Mouse (Mus musculus) CD4-positive helper T cell, adult 2 months (primary cell): Measurements from ENCODE around the gene Cdca8.
"Not testable (repeated sequence)": the region's sequence is repeated elsewhere in the genome, so short reads cannot be mapped to it uniquely, and the experiment has no call there.

Source experiments
- DNase-seq: peaks from one replicate; pipeline ENCODE4 v3.0.0-alpha.2; 2012; ENCODE audit warnings: low read depth, missing footprints, low spot score

The Cdca8 gene

DNA sequence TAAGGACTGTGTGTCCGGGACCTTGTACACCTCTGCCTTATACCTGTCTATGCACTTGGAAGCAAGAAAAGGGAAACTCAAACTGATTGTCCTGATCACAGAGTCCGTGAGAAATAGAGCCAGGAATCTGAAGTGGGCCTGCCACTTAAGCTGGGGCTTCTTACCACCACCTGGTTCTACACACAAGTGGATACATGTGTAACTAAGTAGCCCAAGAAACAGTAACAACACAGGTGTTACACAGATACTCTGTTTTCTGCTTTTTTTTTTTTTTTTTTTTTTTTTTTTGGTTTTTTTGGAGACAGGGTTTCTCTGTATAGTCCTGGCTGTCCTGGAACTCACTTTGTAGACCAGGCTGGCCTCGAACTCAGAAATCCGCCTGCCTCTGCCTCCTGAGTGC is at the start of gene Cdca8:
Gene Cdca8, minus strand, starts transcription at position 101 of the 400 bp plus-strand sequence.
- DNase-seq: not testable (repeated sequence)

DNA sequence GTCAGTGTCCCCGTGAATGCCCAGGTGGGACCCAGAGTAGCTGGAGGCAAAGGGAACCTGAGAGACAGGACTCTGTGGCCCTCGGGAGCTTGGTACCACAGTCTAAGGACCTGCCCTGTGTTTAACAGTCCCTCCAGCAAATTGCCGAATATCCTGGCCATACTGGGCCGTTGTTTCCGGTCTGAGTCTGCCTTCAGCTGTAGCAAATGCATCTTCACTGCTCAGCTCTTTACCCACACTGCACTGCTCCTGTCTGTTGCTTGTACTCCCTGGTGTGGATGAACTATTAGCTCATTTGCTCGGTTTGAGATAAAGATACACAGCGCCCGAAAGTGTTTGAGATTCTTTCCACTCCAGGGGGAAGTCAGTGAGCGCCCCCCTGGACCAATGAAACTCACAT is 49.3 kb upstream of the Cdca8 start:
- no peak for DNase-seq

DNA sequence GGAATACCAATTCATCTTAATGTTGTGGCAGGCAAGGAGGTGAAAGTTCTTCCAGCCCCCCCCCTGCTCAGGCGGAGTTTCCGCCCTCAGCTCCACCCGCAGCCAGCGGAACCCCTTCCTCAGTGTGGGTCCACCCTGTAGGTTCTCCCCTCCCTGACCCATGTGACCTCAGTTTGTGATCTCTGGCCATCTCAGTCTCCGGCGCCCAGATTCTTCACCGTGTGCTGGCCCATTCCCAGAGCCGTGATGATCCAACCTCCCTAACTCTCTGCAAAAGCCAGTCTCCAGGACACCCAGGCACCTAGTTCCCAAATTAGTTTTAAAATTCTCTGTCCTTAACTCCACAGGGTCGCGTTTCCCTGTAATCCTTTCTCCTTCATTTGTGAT is 48.6 kb upstream of the Cdca8 start:
- no peak for DNase-seq

DNA sequence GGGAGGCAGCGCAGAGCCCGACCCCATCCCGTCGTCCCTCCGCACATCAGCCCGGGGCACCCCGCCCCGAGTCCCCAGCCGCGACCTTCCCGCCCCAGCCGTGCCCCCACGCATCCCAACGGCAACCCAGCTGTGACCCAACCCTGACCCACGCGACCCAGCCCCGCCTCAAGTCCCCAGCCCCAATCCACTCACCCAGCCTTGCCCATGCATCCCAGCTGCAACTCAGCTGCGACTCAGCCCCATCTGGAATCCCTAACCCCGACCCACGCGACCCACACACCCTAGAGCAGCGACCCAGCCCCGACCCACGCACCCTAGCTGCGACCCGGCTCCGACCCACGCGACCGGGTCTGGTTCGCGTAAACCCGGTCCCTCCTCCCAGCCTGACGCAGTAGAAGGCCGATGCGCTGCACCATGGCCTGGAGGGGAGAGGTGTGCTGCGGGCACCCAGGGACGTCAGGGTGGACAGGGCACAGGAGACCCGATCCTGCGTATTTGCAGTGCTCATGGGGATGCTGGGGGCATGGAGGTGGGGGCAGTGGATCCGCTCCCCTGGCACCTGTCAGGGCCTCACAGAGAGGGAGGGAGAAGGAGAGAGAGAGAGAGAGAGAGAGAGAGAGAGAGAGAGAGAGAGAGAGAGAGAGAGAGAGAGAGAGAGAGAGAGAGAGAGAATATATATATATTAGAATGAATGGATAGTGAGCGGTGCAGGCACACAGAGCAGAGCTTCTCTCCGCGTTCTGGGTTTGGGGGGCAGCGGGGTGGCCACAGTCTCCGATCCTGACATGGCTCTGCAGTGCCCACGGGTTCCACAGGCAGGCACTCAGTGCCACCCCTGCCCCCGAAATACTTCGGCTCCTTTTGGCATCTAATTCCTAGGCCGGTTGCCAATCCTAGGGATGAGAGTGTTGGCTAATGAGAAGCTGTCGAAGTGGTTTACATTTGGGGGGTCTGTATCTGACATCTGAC is 47.9 kb upstream of the Cdca8 start:
- no peak for DNase-seq

DNA sequence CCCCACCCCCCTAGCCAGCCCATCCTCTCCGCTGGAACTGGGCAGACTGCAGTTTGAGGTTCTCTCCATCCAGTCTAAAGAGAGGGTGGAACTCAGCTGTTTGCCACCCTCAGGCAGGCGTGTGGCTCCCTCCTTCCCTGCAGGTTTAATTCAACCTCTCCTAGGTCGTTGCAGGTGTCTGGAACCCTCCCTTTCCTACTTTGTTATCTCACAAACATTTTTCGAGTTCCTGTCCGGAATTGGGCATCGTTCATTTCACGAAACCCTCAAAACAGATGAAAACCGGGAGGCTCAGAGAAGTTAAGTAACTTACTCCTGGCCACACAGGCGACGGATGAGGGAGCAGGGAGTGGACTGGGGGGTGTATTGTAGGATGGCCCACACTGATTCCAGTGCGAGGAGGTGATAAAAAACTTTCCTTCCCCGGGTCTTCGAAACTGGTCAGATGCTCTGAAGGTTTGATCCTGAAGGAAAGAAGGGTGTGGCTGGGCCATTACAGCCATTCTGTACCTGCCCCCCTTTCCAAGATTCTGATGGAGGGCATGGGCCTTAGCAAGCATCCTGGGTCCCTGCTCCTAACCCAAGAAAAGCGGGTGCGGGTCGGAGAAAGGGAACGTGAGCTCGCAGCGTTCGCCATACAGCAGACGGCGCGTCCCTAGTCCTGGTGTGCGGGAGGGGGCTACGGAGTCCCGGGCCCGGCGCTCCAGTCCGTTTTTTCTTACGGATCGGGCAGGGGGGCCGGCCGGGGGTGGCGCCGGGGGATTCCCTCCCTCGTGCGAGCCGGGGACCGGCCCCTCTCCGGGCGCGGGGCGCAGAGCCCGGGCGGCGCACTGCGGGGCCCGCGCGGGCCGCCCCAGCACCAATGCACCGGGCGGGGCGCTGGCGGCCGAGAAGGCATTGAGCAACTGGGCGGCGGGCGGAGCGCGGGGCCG is 46.8 kb upstream of the Cdca8 start, which contains the start of gene Rspo1:
Gene Rspo1, plus strand, starts transcription at position 760 of the 932 bp plus-strand sequence.
- DNase-seq: no peak

DNA sequence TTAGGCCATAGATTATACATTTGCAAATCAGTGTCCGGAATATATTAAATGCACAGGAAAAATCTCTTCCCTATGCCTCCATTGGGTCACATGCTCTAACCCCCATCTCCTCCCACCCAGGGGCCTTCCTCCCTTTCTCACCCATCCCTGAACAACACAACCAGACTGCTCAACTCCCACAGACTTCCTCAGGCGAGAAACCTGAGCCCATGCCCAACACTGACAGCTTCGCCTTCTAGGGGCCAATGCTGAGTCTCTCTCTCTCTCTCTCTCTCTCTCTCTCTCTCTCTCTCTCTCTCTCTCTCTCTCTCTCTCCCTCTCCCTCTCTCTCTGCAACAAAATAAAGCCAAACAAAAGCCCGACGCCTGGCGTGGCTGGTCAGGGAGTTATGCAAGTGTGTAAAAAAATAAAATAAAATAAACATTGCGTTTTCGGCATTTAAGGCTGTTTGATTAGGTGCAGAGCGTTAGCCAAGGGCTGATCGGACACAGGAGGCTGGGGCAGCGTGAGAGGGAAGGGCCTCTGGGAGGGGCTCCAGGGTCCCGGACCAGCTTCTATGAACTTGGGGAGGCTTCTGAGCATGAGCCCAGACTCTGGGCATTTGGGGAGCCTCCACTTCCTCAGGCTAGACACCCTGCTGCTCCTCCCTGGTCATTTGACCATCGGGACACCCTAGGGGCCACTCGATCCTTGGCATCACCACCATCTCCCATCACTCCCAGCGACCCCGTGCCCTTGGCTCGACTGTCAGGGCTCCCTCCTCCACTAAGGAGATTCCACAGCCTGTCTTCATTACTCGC is 46.0 kb upstream of the Cdca8 start:
- DNase-seq: no peak

DNA sequence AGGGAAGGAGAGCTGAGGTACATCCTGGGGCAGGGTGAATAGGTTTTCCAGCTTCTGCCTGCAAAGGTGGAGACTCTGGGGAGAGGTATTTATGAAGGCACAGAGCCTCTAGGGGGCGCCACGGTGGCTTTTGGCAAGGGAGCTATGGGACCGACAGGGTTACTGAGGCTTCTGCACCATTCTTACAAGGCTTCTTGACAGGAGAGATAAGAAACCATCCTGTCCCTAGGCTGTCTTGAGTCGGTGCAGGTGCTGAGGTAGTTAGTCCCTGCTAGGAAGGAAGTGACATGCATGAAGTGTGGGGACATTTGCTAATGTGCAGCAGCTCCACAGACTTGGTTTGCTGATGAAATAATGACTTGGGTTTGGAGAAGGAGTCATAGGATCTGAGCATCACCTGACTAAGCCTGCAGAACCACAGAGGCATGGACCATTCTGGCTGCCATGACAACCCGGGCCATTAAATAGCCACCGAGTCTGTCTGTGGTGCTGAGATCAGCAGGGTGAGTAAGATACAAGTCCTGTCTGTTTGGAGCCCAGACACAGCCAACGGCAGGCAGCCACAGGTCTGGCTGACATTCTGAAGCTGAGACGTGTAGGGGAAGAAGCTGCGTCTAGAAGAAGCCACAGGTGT is 44.9 kb upstream of the Cdca8 start:
- DNase-seq: no peak

DNA sequence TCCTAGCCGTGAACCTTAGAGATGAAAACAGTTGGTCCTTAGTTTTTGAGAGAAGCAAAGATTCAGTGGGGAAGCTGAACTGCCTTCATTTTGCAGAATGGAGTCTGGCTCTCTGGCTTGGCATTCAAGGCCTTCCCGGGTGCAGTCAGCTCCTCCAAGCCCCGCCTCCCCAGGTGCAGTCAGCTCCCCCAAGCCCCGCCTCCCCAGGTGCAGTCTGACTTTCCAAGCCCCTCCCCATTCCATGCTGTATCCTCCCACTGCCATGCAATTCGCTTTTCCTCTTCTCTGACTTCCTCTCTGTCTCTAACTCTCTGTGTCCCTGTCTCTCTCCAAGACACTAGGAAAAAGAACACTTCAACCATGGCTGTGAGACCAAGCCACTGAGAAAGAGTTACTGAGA is 39.1 kb upstream of the Cdca8 start:
- no peak for DNase-seq

DNA sequence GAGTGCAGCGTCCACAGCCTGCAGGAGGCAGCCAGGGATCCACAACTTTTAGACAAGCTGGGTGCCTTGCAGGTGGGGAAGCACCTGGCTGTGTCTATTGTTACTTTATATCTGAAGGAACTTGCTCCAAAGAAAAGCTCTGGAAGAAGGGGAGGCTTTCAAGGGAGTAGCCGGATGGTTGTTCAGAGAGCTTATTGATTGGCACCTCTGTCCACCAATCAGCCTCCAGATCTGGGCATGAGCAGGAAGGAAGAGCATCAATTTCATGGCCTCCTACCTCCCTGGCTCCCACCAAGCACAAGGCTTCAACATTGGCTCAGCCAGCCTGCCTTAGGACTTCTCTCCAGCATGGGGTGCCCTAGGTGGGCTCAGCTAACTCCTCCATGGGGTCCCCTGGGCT is 34.2 kb upstream of the Cdca8 start:
- DNase-seq: no peak

DNA sequence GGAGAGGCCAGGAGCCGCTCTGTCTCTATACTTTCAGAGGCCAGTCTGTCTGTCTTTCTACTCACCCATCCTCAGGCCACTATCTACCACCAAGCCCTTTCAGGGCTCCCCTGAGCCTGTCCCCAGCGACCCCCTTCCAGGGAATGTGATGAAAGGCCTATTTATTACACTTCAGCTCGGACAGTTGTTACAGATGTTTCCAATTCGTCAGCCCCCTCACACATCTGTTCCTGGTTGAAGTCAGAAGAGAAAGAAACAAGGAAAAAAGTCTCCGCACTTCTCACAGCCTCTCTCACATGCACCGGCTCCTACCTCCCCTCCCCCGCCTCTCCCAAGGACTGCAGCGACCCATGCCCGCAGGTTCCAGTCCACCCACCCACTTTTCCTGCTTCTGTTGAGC is 33.2 kb upstream of the Cdca8 start:
- no peak for DNase-seq

DNA sequence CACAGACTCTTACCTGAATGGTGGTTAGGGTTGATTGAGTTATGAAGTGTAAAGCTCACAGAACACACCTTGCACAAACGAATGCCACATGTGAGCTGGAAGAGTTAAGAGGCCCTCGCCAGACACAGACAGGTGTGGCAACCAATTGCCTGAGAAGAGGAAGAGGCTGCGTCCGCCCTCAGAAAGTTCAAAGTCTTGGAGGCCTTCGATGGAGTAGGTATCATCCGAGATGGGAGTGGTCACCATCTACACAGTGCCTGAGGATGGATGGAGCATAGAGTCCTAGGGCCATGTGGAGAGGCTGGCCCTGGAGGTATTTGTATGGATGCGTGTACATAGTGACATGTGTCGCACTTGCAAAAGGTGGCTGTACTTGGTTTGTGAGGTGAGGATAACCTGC is 32.0 kb upstream of the Cdca8 start:
- DNase-seq: no peak

DNA sequence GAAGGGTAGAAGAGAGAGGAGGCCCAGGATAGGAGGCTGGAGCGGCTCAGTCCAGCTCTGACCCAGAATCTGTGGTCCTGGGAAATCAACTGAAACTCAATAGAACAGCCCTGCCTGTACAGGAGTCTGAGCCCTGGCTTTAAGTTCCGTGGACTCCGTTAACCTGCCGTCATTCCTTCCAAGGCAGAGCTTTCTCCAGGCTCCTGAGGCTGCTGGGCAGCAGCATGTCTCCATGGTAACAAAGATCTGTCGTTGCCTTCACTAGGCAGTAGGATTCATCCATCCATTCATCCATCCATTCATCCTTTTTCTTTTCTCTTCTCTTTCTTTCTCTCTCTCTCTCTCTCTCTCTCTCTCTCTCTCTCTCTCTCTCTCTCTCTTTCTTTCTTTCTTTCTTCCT is 31.6 kb upstream of the Cdca8 start:
- DNase-seq: no peak

DNA sequence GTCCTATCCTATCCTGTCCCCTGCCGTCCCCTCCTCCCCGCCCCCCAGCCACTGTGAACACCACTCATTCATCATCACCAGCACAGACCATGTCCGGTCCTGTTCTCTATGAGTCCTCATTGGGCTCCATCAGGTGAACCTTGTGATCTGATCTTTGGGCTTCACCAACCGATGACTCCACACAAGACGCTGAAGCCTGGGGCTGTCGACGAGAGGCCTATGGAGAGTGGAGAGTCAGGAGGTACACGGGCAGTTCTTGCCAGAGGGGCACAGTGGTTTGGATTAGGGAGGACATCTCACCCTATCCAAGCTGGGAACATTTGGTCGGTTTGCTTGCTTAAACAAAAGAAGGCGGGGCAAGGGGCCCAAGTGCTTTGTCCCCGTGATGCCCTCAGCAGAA is 31.1 kb upstream of the Cdca8 start:
- no peak for DNase-seq

DNA sequence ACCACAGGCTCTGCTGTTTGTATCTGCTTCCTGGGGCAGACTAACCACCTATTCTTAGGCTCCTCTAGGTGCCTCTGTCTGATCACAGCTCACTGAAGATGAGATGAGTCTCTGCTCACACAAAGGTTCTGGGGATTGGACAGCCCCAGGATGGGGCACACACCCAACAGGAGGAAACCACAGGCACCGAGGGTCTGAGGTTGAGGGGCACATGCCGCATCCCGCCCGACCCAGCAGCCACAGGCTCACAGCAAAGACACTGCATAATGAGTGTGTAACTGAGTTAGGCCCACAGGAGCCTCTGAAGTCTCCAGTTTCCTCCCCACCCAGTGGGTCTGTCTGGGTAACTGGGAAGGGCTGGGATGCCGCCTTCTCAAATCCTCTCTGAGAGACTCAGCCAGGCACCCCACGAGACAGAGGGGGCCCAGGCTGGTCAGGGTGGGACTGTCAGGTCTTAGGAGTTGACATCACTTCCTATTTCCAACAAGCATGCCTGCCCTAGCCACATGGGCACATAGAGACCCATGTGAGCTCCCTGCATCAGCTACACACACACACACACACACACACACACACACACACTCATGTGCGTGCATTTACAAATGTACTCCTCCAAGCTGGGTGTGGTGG is 30.2 kb upstream of the Cdca8 start:
- no peak for DNase-seq

DNA sequence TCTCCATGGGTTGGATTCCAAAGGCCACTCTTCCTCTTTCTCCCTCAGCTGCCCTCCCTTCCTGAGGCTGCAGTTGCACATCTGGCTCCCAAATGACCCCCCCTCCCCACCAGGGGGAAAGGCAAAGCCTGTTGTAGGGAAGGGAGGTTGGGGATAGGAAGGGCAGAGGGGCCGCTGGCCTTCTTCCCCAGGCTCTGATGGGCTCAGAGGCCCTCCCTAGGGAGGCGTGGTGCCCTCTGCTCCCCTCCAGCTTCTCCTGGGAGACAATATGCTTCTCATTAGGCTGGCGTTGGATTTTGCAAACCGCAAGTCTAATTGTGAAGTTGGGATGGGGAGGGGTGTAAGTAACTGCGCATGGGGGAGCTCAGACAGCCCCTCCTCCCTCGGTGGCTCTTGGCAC is 29.6 kb upstream of the Cdca8 start:
- no peak for DNase-seq

DNA sequence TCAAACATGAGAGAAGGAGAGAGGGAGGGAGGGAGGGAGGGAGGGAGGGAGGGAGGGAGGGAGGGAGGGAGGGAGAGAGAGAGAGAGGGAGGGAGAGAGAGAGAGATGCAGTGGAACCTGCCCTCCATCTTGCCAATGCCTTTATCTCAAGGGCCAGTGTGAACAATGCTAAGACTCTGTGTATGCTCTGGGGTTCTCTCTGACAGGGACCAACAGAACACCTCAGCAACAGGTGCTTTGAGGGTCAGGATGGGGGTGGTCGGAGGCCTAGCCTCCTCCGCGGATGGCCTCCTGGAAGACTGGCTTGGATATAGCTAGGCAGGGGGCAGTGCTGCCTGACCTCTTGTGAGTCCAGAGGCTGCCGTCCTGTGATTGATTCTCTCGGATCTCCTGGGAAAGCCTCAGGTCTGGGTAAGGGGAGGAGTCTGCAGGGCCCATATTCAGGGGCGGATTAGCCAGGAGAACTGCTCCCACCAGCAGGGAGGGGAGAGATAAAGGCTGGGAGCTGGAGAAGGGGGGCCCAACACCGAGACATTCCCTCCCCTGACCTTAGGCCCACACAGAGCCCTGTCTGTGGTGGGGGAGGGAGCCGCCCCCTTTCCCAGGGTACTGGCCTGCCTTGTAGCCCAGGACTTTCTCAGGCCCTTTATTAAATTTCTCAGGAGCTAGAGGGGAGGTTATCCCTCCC is 25.9 kb upstream of the Cdca8 start:
- no peak for DNase-seq

DNA sequence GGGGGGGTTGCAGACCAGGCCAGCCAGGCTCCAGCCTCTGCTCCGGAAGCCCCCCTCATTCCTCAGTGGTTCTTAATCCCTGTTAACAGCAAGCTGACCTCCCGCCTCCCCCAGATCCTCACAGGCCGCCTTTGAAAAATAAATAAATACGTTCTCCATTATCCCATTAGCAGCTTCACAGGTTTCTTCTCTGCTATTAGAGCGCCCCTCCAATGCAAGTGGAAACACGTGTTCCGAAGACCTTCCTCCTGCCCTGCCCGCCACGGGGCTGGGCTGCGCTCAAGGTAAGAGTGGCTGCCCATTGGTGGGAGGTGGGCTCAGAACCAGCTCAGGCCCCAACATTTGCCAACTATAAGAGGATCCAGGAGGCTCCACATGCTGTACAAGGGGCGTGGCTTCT is 23.5 kb upstream of the Cdca8 start:
- DNase-seq: no peak

DNA sequence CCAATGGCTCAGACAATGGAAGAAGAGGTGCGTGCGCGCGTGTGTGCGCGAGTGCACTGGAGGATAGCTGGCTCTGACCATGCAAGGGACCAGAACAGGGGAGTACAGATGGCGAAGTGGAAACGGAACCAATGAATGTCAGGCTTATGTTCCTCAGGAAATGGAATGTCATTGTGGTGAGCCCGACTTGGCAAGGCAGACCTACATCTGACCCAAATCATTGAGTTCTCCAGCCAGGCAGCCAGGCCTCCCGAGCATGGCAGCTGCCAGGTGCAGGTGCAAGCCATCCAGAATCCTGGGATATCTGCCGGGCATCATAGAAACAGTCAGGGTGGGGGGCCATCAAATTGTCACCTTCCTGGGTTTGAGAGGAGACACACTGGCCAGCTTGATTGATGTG is 21.8 kb upstream of the Cdca8 start:
- no peak for DNase-seq

DNA sequence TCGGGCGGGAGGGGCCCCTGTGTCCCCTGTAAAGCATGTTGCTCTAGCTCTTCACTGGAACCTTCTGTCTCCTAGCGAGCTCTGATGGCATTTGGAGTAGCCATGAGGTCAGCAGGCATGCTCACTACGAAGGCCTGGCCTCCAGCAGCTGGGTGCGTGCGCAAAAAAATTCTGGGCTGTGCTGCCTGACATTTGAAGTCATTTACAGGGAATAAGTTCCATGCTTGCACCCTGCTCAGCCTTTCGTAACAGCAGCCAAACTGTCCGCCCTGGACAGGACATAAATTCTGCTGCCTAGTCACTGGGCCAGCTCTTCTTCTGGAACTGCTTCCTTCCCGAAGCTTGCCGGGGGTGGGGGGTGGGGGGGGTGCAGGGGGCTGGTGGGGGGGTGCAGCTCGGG is 20.0 kb upstream of the Cdca8 start:
- DNase-seq: no peak

DNA sequence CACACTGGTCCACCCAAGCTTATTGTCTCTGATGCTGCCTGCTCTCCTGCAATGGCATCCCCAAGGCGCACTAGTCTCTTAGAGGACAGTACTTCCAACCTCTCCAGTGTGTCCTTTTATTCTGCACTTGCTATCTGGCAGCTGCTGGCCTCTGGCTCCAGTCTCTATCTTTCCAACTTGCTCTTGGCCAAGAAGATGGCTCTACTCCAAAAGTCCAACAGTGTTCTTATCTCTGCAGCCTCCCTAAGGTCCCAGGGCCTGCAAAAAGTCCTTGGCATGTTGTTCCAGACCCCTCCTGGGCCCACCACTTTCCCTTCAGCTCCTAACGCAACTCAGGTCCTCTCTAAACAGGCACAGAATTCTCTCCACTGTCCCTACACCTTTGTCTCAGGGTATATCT is 18.2 kb upstream of the Cdca8 start:
- DNase-seq: no peak
